10 mouse cellular contexts compared by ENCODE assay signal in the genomic region with DNA sequence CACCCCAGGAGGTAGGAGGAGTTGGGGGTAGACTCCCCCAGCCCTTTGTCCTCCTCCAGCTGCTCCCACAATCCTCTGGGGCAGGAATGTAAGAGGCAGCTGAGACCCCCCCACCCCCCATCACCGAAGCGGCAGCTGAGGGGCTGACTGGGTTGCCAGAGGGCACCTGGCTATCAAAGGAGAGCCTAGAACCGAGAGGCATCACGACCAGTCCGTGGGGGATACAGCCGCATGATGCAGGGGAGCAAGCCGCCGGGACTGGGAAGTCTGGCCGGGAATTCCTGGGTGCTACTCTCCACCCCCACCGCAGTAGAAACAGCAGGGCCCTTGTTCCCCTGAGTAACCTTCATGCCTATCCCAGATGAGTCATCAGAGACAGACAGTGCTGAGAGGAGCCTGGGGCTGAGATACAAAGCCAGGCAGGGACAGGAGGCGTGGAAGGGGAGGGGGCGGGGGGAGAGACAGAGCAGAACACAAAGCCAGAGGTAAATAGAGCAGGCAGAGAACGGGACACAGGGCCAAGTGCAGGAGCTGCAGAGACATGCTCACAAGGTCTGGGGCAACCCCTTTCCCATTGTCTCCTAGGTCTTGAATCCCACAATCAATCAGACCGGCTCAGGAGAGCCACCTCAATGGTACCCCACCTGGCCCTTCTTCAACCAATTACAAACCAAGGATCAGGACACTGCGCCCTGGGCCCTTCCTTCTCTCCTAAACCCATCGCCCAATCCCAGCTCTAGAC. TPM values are rescaled to one million over a fixed set of nuclear protein-coding genes. Genes with fewer than 3 reads are reported as not detected.
A peak's percentile ranks its signal among the peaks of the same experiment; 100 is the strongest.
DNase-seq lines count a peak whose midpoint lies in the region; ATAC-seq lines count a peak whose summit lies in the region.
"Had no signal": no experiment of that assay in that cellular context is flagged by ENCODE, and none has a peak within 500 bp of the region (broad histone marks: within the 10 kb centered on the region; RNA-seq: fewer than 3 reads in every experiment).

No protein-coding gene starts in this region.

- peak; percentile 96 for DNase-seq in heart, adult 11 months
- DNase-seq in heart, postnatal 25 days (ENCODE audit: low spot score), result no peak
- DNase-seq in adipocyte (ENCODE audit: low spot score), result peak; percentile 62
- DNase-seq in left cerebral cortex, postnatal 25 days (ENCODE audit: low spot score in 2 of 2), result peak; percentile 41 to 75
- DNase-seq in frontal cortex, postnatal 25 days (ENCODE audit: low spot score in 2 of 2), result no peak

- peak overlapping the region; percentile 85 for H3K4me2 ChIP-seq in embryonic facial prominence, embryonic 13.5 days
- H3K4me2 ChIP-seq in hindbrain, embryonic 12.5 days (replicated peaks), result peak overlapping the region; percentile 70
- H3K4me2 ChIP-seq in neural tube, embryonic 15.5 days, result peak overlapping the region; percentile 83

- intact Hi-C loops in heart, postnatal 25 days (cut with DNase I), result no loop called here
- intact Hi-C loops in left cerebral cortex, postnatal 25 days (cut with DNase I), result no loop called here

- H3K9me3 ChIP-seq in embryonic facial prominence, embryonic 13.5 days, result no peaks in the 10 kb centered on the region
- no peaks in the 10 kb centered on the region for H3K9me3 ChIP-seq in hindbrain, embryonic 12.5 days (replicated peaks)
- H3K9me3 ChIP-seq in neural tube, embryonic 15.5 days (replicated peaks), result no peaks in the 10 kb centered on the region
- H3K9me3 ChIP-seq: G1E had no signal

- peaks cover 21% of the 10 kb centered on the region for H3K36me3 ChIP-seq in embryonic facial prominence, embryonic 13.5 days
- H3K36me3 ChIP-seq in hindbrain, embryonic 12.5 days, result peaks cover 24% of the 10 kb centered on the region
- H3K36me3 ChIP-seq in neural tube, embryonic 15.5 days, result peaks cover 17% of the 10 kb centered on the region
- H3K36me3 ChIP-seq: G1E had no signal

- H3K27me3 ChIP-seq in embryonic facial prominence, embryonic 13.5 days, result no peaks in the 10 kb centered on the region
- H3K27me3 ChIP-seq in hindbrain, embryonic 12.5 days, result no peaks in the 10 kb centered on the region
- no peaks in the 10 kb centered on the region for H3K27me3 ChIP-seq in neural tube, embryonic 15.5 days (replicated peaks)

- H3K4me1 ChIP-seq in embryonic facial prominence, embryonic 13.5 days, result peaks cover 57% of the 10 kb centered on the region
- peaks cover 40% of the 10 kb centered on the region for H3K4me1 ChIP-seq in hindbrain, embryonic 12.5 days
- H3K4me1 ChIP-seq in neural tube, embryonic 15.5 days, result peaks cover 59% of the 10 kb centered on the region

- H3K27ac ChIP-seq in embryonic facial prominence, embryonic 13.5 days, result peak overlapping the region; percentile 92
- peak overlapping the region; percentile 99 for H3K27ac ChIP-seq in hindbrain, embryonic 12.5 days
- H3K27ac ChIP-seq in neural tube, embryonic 15.5 days (replicated peaks), result peak overlapping the region; percentile 98

- peak; percentile 53 for ATAC-seq in embryonic facial prominence, embryonic 13.5 days (ENCODE audit: insufficient number of reproducible peaks, insufficient read depth, low FRiP score, low TSS enrichment, low read depth)
- ATAC-seq in hindbrain, embryonic 12.5 days (ENCODE audit: low FRiP score), result peak; percentile 84
- ATAC-seq in neural tube, embryonic 15.5 days (ENCODE audit: low FRiP score), result peak; percentile 32

- WGBS in embryonic facial prominence, embryonic 13.5 days, result 2% methylated on average over 16 of the region's 16 CpGs
- WGBS in hindbrain, embryonic 12.5 days, result 3% methylated on average over 16 of the region's 16 CpGs
- WGBS in neural tube, embryonic 15.5 days, result 2% methylated on average over 16 of the region's 16 CpGs

- H3K4me3 ChIP-seq in embryonic facial prominence, embryonic 13.5 days, result peak overlapping the region; percentile 43
- H3K4me3 ChIP-seq in hindbrain, embryonic 12.5 days, result peak overlapping the region; percentile 38
- H3K4me3 ChIP-seq in neural tube, embryonic 15.5 days (replicated peaks), result peak overlapping the region; percentile 43

- peak overlapping the region; percentile 73 for H3K9ac ChIP-seq in embryonic facial prominence, embryonic 13.5 days
- H3K9ac ChIP-seq in hindbrain, embryonic 12.5 days, result peak overlapping the region; percentile 70
- H3K9ac ChIP-seq in neural tube, embryonic 15.5 days (replicated peaks), result peak overlapping the region; percentile 59

RNA-seq across cellular contexts. Expression of a gene that starts 6.5 kb away (rescaled TPM):
- total RNA-seq in heart, postnatal 25 days (2021), result 10 to 100 TPM; 33.1 to 41.7 TPM
- polyA plus RNA-seq in embryonic facial prominence, embryonic 13.5 days (2015; fragmentation: Nextera tagmentation; extraction: Ambion mirVana), result 65.8 and 69.4 TPM in 2 replicates
- 168 and 182 TPM in 2 replicates for polyA plus RNA-seq in hindbrain, embryonic 12.5 days (2016; fragmentation: Nextera tagmentation; extraction: Ambion mirVana)
- 10 to 100 TPM; 51.9 to 55.4 TPM for total RNA-seq in left cerebral cortex, postnatal 25 days (2021)
- 73.8 and 76.4 TPM in 2 replicates for polyA plus RNA-seq in neural tube, embryonic 15.5 days (2015; fragmentation: Nextera tagmentation; extraction: Ambion mirVana)
- total RNA-seq: G1E had no signal

RNA-seq across cellular contexts. Expression of a gene that starts 24.4 kb away (rescaled TPM):
- total RNA-seq in heart, postnatal 25 days (2021), result 10 to 100 TPM; 17.5 to 18.3 TPM
- 39.2 and 48.6 TPM in 2 replicates for polyA plus RNA-seq in embryonic facial prominence, embryonic 13.5 days (2015; fragmentation: Nextera tagmentation; extraction: Ambion mirVana)
- 34.7 and 37.7 TPM in 2 replicates for polyA plus RNA-seq in hindbrain, embryonic 12.5 days (2016; fragmentation: Nextera tagmentation; extraction: Ambion mirVana)
- total RNA-seq in left cerebral cortex, postnatal 25 days (2021), result 10 to 100 TPM; 27.7 to 28.9 TPM
- 24.1 and 30.7 TPM in 2 replicates for polyA plus RNA-seq in neural tube, embryonic 15.5 days (2015; fragmentation: Nextera tagmentation; extraction: Ambion mirVana)

RNA-seq across cellular contexts. Expression of a gene that starts 30.5 kb away (rescaled TPM):
- 10 to 100 TPM; 32.3 TPM for total RNA-seq in heart, postnatal 25 days (2021)
- polyA plus RNA-seq in embryonic facial prominence, embryonic 13.5 days (2015; fragmentation: Nextera tagmentation; extraction: Ambion mirVana), result 15.9 and 17.4 TPM in 2 replicates
- polyA plus RNA-seq in hindbrain, embryonic 12.5 days (2016; fragmentation: Nextera tagmentation; extraction: Ambion mirVana), result 16.5 and 16.9 TPM in 2 replicates
- total RNA-seq in left cerebral cortex, postnatal 25 days (2021), result 10 to 100 TPM; 31.1 to 32.6 TPM
- 12.8 and 17.9 TPM in 2 replicates for polyA plus RNA-seq in neural tube, embryonic 15.5 days (2015; fragmentation: Nextera tagmentation; extraction: Ambion mirVana)

RNA-seq across cellular contexts. Expression of a gene that starts 54.4 kb away (rescaled TPM):
- total RNA-seq in heart, postnatal 25 days (2021), result not detected
- polyA plus RNA-seq in embryonic facial prominence, embryonic 13.5 days (2015; fragmentation: Nextera tagmentation; extraction: Ambion mirVana), result 0.13 TPM in 1 of 2 replicates, not detected in the other
- polyA plus RNA-seq in hindbrain, embryonic 12.5 days (2016; fragmentation: Nextera tagmentation; extraction: Ambion mirVana), result 0.15 and 0.20 TPM in 2 replicates
- total RNA-seq in left cerebral cortex, postnatal 25 days (2021), result not detected
- polyA plus RNA-seq in neural tube, embryonic 15.5 days (2015; fragmentation: Nextera tagmentation; extraction: Ambion mirVana), result 0.22 TPM in 1 of 2 replicates, not detected in the other
- total RNA-seq: layer of hippocampus, postnatal 36 days had no signal
- polyA plus RNA-seq: G1E had no signal

Comparison
In these comparisons a context has a peak if more than half of its experiments do, and no peak if none do; other contexts are left out.
1. DNase-seq: peak in heart, adult 11 months (single experiment), adipocyte (single experiment) and left cerebral cortex, postnatal 25 days (2 of 2); none in heart, postnatal 25 days (single experiment) and frontal cortex, postnatal 25 days (0 of 2).
2. ATAC-seq: peak in every context shown above with its lines; median percentile 84 in hindbrain, embryonic 12.5 days; 53 in embryonic facial prominence, embryonic 13.5 days; 32 in neural tube, embryonic 15.5 days.
3. Peak in every context shown above with its lines, with median percentiles within 50 percentile points of each other: H3K27ac ChIP-seq, H3K4me2 ChIP-seq, H3K4me3 ChIP-seq and H3K9ac ChIP-seq.